Mouse (Mus musculus) heart, embryonic 13.5 days (tissue): ENCODE results near the gene Gm45521. TPM values are rescaled to one million over a fixed set of nuclear protein-coding genes. Genes with fewer than 3 reads are reported as not detected.

ENCODE experiments used
- polyA plus RNA-seq: library from polyadenylated mRNA; unstranded; fragments of >200 nt; fragmentation: Nextera tagmentation; extraction: Ambion mirVana; gene quantifications from 2 replicates; pipeline ENCODE4 v1.2.1, GENCODE M21; 2015

The Gm45521 gene
- polyA plus RNA-seq, 1 experiment from 2014 or later, result not detected

Other genes starting within 250 kb of the Gm45521 start
- gene Gm26661, start 165.7 kb upstream of the Gm45521 start, polyA plus RNA-seq, result not detected in 2 replicates
- gene Flnb, start 139.3 kb upstream of the Gm45521 start, polyA plus RNA-seq, result 7.5 and 8.5 TPM in 2 replicates
- 0.05 and 0.13 TPM in 2 replicates for gene Dnase1l3, start 37.3 kb downstream of the Gm45521 start, polyA plus RNA-seq
- gene Abhd6, start 45.6 kb downstream of the Gm45521 start, polyA plus RNA-seq, result 10.4 and 12.5 TPM in 2 replicates
- 35.4 and 38.1 TPM in 2 replicates for gene Rpp14, start 123.1 kb downstream of the Gm45521 start, polyA plus RNA-seq
- gene Pxk, start 140.9 kb downstream of the Gm45521 start, polyA plus RNA-seq, result 24.6 and 25.9 TPM in 2 replicates
- gene Pdhb, start 215.7 kb downstream of the Gm45521 start, polyA plus RNA-seq, result 460 and 512 TPM in 2 replicates